Mouse (Mus musculus): ENCODE data around the gene Pom121.

DNA sequence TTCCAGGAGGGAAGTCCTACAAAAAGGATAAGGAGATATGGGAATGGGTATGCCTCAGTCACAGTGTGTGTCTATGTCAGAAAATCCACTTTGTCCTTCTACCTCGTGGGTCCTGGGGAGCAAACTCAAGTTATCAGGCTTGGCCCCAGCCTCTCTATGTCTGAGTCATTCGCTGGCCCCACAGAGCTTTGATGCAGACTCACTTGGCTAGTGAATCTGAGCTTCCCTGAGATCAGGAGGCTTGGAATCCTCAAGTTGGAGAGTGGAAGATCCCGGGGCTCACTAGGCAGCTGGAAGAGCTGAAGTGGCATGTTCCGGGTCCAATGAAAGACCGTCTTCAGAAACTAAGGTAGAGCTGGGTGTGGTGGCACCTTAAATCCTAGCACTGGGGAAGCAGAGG is 64.1 kb downstream of the Pom121 start:
- TF ChIP-seq FLI1 (IDR thresholded peaks at IDR 0.05; ENCODE audit: low read length) = no peak
- TF ChIP-seq GATA1 (IDR thresholded peaks at IDR 0.05; ENCODE audit: borderline replicate concordance, low read length) = no peak
